Mouse (Mus musculus): ENCODE measurements at regions not wholly inside any gene's neighbourhood (a gene's known extent, or its start where the extent isn't known, plus 50 kb on each side); places are given as distances from the start of the nearest gene placed in this dataset.
"Not testable (repeated sequence)": the region's sequence is repeated elsewhere in the genome, so short reads cannot be mapped to it uniquely, and the experiment has no call there.

GRCm38 (mm10) chr8:102223097-102223496 lies 562.3 kb downstream of the Cdh11 start:
- ATAC-seq (replicated peaks; ENCODE audit: low read depth, poor library complexity, severe bottlenecking), result no peak

GRCm38 (mm10) chr8:102205633-102206032 lies 579.8 kb downstream of the Cdh11 start:
- ATAC-seq (replicated peaks; ENCODE audit: low read depth, poor library complexity, severe bottlenecking), result no peak

GRCm38 (mm10) chr8:102159541-102160197 lies 625.8 kb downstream of the Cdh11 start:
- no peak for ATAC-seq (replicated peaks; ENCODE audit: low read depth, poor library complexity, severe bottlenecking)

GRCm38 (mm10) chr8:102118657-102119056 lies 666.8 kb downstream of the Cdh11 start:
- ATAC-seq (replicated peaks; ENCODE audit: low read depth, poor library complexity, severe bottlenecking), result no peak

GRCm38 (mm10) chr8:102116846-102117403 lies 668.5 kb downstream of the Cdh11 start:
- no peak for ATAC-seq (replicated peaks; ENCODE audit: low read depth, poor library complexity, severe bottlenecking)

GRCm38 (mm10) chr8:102103773-102104172 lies 681.7 kb downstream of the Cdh11 start:
- ATAC-seq (replicated peaks; ENCODE audit: low read depth, poor library complexity, severe bottlenecking), result no peak

- no peak for ATAC-seq (replicated peaks; ENCODE audit: low read depth, poor library complexity, severe bottlenecking)
Observed at GRCm38 (mm10) chr8:102096726-102097125, 688.7 kb downstream of the Cdh11 start.

- no peak for ATAC-seq (replicated peaks; ENCODE audit: low read depth, poor library complexity, severe bottlenecking)
Observed at GRCm38 (mm10) chr8:102085927-102086326, 699.5 kb downstream of the Cdh11 start.

GRCm38 (mm10) chr8:102075611-102076010 lies 709.8 kb downstream of the Cdh11 start:
- ATAC-seq (replicated peaks; ENCODE audit: low read depth, poor library complexity, severe bottlenecking), result no peak

GRCm38 (mm10) chr8:102064137-102064536 lies 721.3 kb downstream of the Cdh11 start:
- ATAC-seq (replicated peaks; ENCODE audit: low read depth, poor library complexity, severe bottlenecking), result no peak

- ATAC-seq (replicated peaks; ENCODE audit: low read depth, poor library complexity, severe bottlenecking), result no peak
Observed at GRCm38 (mm10) chr8:102053429-102053828, 732.0 kb downstream of the Cdh11 start.

GRCm38 (mm10) chr8:102026956-102027927 lies 758.2 kb downstream of the Cdh11 start:
- no peak for ATAC-seq (replicated peaks; ENCODE audit: low read depth, poor library complexity, severe bottlenecking)

GRCm38 (mm10) chr8:102024472-102024871 lies 761.0 kb downstream of the Cdh11 start:
- peak; percentile 71; the same call in 1 of the 2 replicates for ATAC-seq (replicated peaks; ENCODE audit: low read depth, poor library complexity, severe bottlenecking)

- no peak for ATAC-seq (replicated peaks; ENCODE audit: low read depth, poor library complexity, severe bottlenecking)
Observed at GRCm38 (mm10) chr8:102017776-102018175, 767.7 kb downstream of the Cdh11 start.

GRCm38 (mm10) chr8:102000326-102001016 lies 785.0 kb downstream of the Cdh11 start:
- no peak for ATAC-seq (replicated peaks; ENCODE audit: low read depth, poor library complexity, severe bottlenecking)

- not testable (repeated sequence) for ATAC-seq (replicated peaks; ENCODE audit: low read depth, poor library complexity, severe bottlenecking)
Observed at GRCm38 (mm10) chr8:101996761-101997160, 788.7 kb downstream of the Cdh11 start.

- ATAC-seq (replicated peaks; ENCODE audit: low read depth, poor library complexity, severe bottlenecking), result no peak
Observed at GRCm38 (mm10) chr8:101956832-101957231, 828.6 kb downstream of the Cdh11 start.

- ATAC-seq (replicated peaks; ENCODE audit: low read depth, poor library complexity, severe bottlenecking), result no peak
Observed at GRCm38 (mm10) chr8:101950599-101950998, 834.8 kb downstream of the Cdh11 start.

GRCm38 (mm10) chr8:101937859-101938258 lies 847.6 kb downstream of the Cdh11 start:
- ATAC-seq (replicated peaks; ENCODE audit: low read depth, poor library complexity, severe bottlenecking), result no peak

GRCm38 (mm10) chr8:101913665-101914064 lies 871.8 kb downstream of the Cdh11 start:
- ATAC-seq (replicated peaks; ENCODE audit: low read depth, poor library complexity, severe bottlenecking), result no peak
